Mouse (Mus musculus): ENCODE measurements around the gene Desi2.

GRCm38 (mm10) chr1:178218305-178218704, 31.1 kb downstream of the Desi2 start:
- TF ChIP-seq CTCF (IDR thresholded peaks at IDR 0.05; ENCODE audit: low read depth) (no peak), EP300 (IDR thresholded peaks at IDR 0.05; ENCODE audit: low read depth) (no peak)

All from liver, postnatal 0 days (tissue).